Mouse (Mus musculus): ENCODE measurements around the gene Jph2.

- TF ChIP-seq GATA1 (IDR thresholded peaks at IDR 0.05; ENCODE audit: borderline replicate concordance, low read length) (no peak), FLI1 (IDR thresholded peaks at IDR 0.05; ENCODE audit: low read length) (no peak)
Measured at GRCm38 (mm10) chr2:163350443-163350842, 47.4 kb downstream of the Jph2 start.

All from megakaryocyte, embryonic 14.5 days (primary cell).